Mouse (Mus musculus): ENCODE measurements around the gene Mpnd.

Gene Mpnd

GRCm38 (mm10) chr17:56020400-56021084, 15.0 kb downstream of the Mpnd start:
- Histone ChIP-seq H3K4me3 (replicated peaks; ENCODE audit: low read length) (no peak overlapping the region), H3K9me3 (ENCODE audit: low read length) (no peaks in the 10 kb centered on the region), H3K27me3 (ENCODE audit: insufficient read depth, low read length) (no peaks in the 10 kb centered on the region), H3K4me1 (replicated peaks; ENCODE audit: low read depth, low read length) (peaks cover 76% of the 10 kb centered on the region), H3K36me3 (ENCODE audit: insufficient read depth, low read length) (peaks cover 100% of the 10 kb centered on the region)
- TF ChIP-seq POU5F1 (IDR thresholded peaks at IDR 0.05; ENCODE audit: borderline replicate concordance, low read length) (no peak), NANOG (IDR thresholded peaks at IDR 0.05; ENCODE audit: borderline replicate concordance, low read length) (no peak), CTCF (conservative IDR thresholded peaks at IDR 0.05; ENCODE audit: low read length) (no peak)

GRCm38 (mm10) chr17:56021161-56021910, 15.8 kb downstream of the Mpnd start:
- no peak overlapping the region for H3K4me3 ChIP-seq (replicated peaks; ENCODE audit: low read length)
- no peaks in the 10 kb centered on the region for H3K9me3 ChIP-seq (ENCODE audit: low read length)
- TF ChIP-seq NANOG (IDR thresholded peaks at IDR 0.05; ENCODE audit: borderline replicate concordance, low read length), result no peak
- no peaks in the 10 kb centered on the region for H3K27me3 ChIP-seq (ENCODE audit: insufficient read depth, low read length)
- H3K4me1 ChIP-seq (replicated peaks; ENCODE audit: low read depth, low read length), result peaks cover 73% of the 10 kb centered on the region
- H3K36me3 ChIP-seq (ENCODE audit: insufficient read depth, low read length), result peaks cover 100% of the 10 kb centered on the region

GRCm38 (mm10) chr17:56022131-56022988, 16.8 kb downstream of the Mpnd start:
- H3K36me3 ChIP-seq (ENCODE audit: insufficient read depth, low read length), result peaks cover 100% of the 10 kb centered on the region
- TF ChIP-seq POU5F1 (IDR thresholded peaks at IDR 0.05; ENCODE audit: borderline replicate concordance, low read length) (no peak), CTCF (conservative IDR thresholded peaks at IDR 0.05; ENCODE audit: low read length) (no peak), NANOG (IDR thresholded peaks at IDR 0.05; ENCODE audit: borderline replicate concordance, low read length) (no peak)
- no peaks in the 10 kb centered on the region for H3K27me3 ChIP-seq (ENCODE audit: insufficient read depth, low read length)
- peaks cover 73% of the 10 kb centered on the region for H3K4me1 ChIP-seq (replicated peaks; ENCODE audit: low read depth, low read length)
- H3K9me3 ChIP-seq (ENCODE audit: low read length), result no peaks in the 10 kb centered on the region
- H3K4me3 ChIP-seq (replicated peaks; ENCODE audit: low read length), result no peak overlapping the region

DNA sequence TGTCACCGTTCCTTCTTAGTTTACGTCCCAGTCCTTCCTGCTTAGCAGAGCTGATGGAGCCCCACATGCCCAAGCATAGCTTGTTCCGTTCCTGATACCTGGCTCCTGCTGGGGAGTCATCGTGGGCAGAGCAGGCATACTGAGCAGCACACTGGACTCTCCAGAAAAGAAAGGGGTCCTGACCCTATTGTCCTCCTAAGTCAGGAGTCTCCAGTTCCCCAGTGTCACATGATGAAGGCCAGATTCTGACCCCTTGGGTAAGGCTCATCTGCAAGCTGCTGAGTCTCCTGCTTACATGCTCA, 17.4 kb downstream of the Mpnd start:
- TF ChIP-seq NANOG (IDR thresholded peaks at IDR 0.05; ENCODE audit: borderline replicate concordance, low read length) (no peak), POU5F1 (IDR thresholded peaks at IDR 0.05; ENCODE audit: borderline replicate concordance, low read length) (no peak), CTCF (conservative IDR thresholded peaks at IDR 0.05; ENCODE audit: low read length) (no peak)
- Histone ChIP-seq H3K27me3 (ENCODE audit: insufficient read depth, low read length) (no peaks in the 10 kb centered on the region), H3K9me3 (ENCODE audit: low read length) (no peaks in the 10 kb centered on the region), H3K4me3 (replicated peaks; ENCODE audit: low read length) (no peak overlapping the region), H3K4me1 (replicated peaks; ENCODE audit: low read depth, low read length) (peaks cover 73% of the 10 kb centered on the region), H3K36me3 (ENCODE audit: insufficient read depth, low read length) (peaks cover 100% of the 10 kb centered on the region)

DNA sequence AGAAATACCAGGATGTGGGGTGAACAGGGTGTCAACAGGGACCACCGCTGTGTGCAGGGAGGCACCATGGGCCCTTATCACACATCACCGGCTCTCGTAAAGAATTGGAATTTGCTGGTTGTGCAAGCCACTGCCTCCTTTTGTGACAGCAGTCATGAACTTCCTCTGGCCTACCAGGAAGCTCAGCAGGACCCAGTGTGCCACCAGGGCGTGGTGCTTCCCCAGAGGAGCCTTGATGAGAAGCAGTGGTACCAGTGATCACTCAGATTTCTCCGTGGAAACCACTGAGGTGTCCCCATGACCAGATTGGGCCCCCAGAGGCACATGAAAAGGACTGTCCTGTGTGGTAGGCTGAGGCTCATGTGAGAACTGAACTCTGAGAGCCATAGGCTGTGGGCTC, 17.9 kb downstream of the Mpnd start:
- Histone ChIP-seq H3K9me3 (ENCODE audit: low read length) (no peaks in the 10 kb centered on the region), H3K27me3 (ENCODE audit: insufficient read depth, low read length) (no peaks in the 10 kb centered on the region), H3K4me1 (replicated peaks; ENCODE audit: low read depth, low read length) (peaks cover 70% of the 10 kb centered on the region), H3K4me3 (replicated peaks; ENCODE audit: low read length) (no peak overlapping the region), H3K36me3 (ENCODE audit: insufficient read depth, low read length) (peaks cover 100% of the 10 kb centered on the region)
- no peak for TF ChIP-seq POU5F1 (IDR thresholded peaks at IDR 0.05; ENCODE audit: borderline replicate concordance, low read length)
- TF ChIP-seq NANOG (IDR thresholded peaks at IDR 0.05; ENCODE audit: borderline replicate concordance, low read length), result no peak
- no peak for TF ChIP-seq CTCF (conservative IDR thresholded peaks at IDR 0.05; ENCODE audit: low read length)

- Histone ChIP-seq H3K27me3 (ENCODE audit: insufficient read depth, low read length) (no peaks in the 10 kb centered on the region), H3K4me3 (replicated peaks; ENCODE audit: low read length) (no peak overlapping the region), H3K36me3 (ENCODE audit: insufficient read depth, low read length) (peaks cover 100% of the 10 kb centered on the region), H3K4me1 (replicated peaks; ENCODE audit: low read depth, low read length) (peaks cover 69% of the 10 kb centered on the region), H3K9me3 (ENCODE audit: low read length) (no peaks in the 10 kb centered on the region)
- TF ChIP-seq CTCF (conservative IDR thresholded peaks at IDR 0.05; ENCODE audit: low read length) (no peak), POU5F1 (IDR thresholded peaks at IDR 0.05; ENCODE audit: borderline replicate concordance, low read length) (no peak), NANOG (IDR thresholded peaks at IDR 0.05; ENCODE audit: borderline replicate concordance, low read length) (no peak)
Observed at GRCm38 (mm10) chr17:56024476-56024875, 19.0 kb downstream of the Mpnd start.

DNA sequence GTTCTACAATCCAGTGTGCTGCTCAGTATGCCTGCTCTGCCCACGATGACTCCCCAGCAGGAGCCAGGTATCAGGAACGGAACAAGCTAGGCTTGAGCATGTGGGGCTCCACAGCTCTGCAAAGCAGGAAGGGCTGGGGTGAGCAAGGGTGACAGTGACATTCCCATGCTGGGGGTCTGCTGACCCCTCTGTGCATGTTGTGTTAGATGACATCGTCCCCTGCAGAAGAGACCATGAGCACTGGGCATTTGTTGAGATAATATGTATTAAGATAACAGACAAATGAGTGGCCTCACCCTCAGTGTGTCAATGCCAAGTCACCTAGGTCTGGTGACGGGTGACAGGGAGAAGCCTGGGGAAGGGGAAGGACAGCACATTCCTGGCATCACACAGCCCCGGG, 19.4 kb downstream of the Mpnd start:
- no peaks in the 10 kb centered on the region for H3K27me3 ChIP-seq (ENCODE audit: insufficient read depth, low read length)
- H3K36me3 ChIP-seq (ENCODE audit: insufficient read depth, low read length), result peaks cover 100% of the 10 kb centered on the region
- TF ChIP-seq CTCF (conservative IDR thresholded peaks at IDR 0.05; ENCODE audit: low read length), result no peak
- no peaks in the 10 kb centered on the region for H3K9me3 ChIP-seq (ENCODE audit: low read length)
- no peak overlapping the region for H3K4me3 ChIP-seq (replicated peaks; ENCODE audit: low read length)
- peaks cover 72% of the 10 kb centered on the region for H3K4me1 ChIP-seq (replicated peaks; ENCODE audit: low read depth, low read length)

GRCm38 (mm10) chr17:56026303-56026702, 20.8 kb downstream of the Mpnd start:
- Histone ChIP-seq H3K9me3 (ENCODE audit: low read length) (no peaks in the 10 kb centered on the region), H3K4me1 (replicated peaks; ENCODE audit: low read depth, low read length) (peaks cover 78% of the 10 kb centered on the region), H3K4me3 (replicated peaks; ENCODE audit: low read length) (no peak overlapping the region), H3K27me3 (ENCODE audit: insufficient read depth, low read length) (no peaks in the 10 kb centered on the region), H3K36me3 (ENCODE audit: insufficient read depth, low read length) (peaks cover 100% of the 10 kb centered on the region)
- no peak for TF ChIP-seq CTCF (conservative IDR thresholded peaks at IDR 0.05; ENCODE audit: low read length)
- TF ChIP-seq POU5F1 (IDR thresholded peaks at IDR 0.05; ENCODE audit: borderline replicate concordance, low read length), result no peak
- TF ChIP-seq NANOG (IDR thresholded peaks at IDR 0.05; ENCODE audit: borderline replicate concordance, low read length), result no peak
